Mouse (Mus musculus) thymus, postnatal 36 days (tissue): ENCODE results near the gene Vars.
"Not testable (repeated sequence)": the region's sequence is repeated elsewhere in the genome, so short reads cannot be mapped to it uniquely, and the experiment has no call there.

Experiments
- DNase-seq, 2 experiments: peaks; one replicate each; pipeline ENCODE4 v3.0.0; 2022; ENCODE audit warnings: mixed read lengths in 2 of 2

Gene Vars

GRCm38 (mm10) chr17:35026206-35026605, 25.4 kb downstream of the Vars start:
- no peak for DNase-seq

GRCm38 (mm10) chr17:35027277-35028068, 26.7 kb downstream of the Vars start, which contains the start of gene Sapcd1:
Sapcd1 (minus strand) TSS chr17:35028016.
- no peak for DNase-seq

- DNase-seq: no peak
Observed at GRCm38 (mm10) chr17:35028315-35028714, 27.5 kb downstream of the Vars start.

- peak; percentile 42 to 64 for DNase-seq
Observed at GRCm38 (mm10) chr17:35029691-35030532, 29.1 kb downstream of the Vars start.

GRCm38 (mm10) chr17:35031272-35031671, 30.5 kb downstream of the Vars start:
- no peak for DNase-seq

- DNase-seq: no peak
Observed at GRCm38 (mm10) chr17:35031880-35032279, 31.1 kb downstream of the Vars start.

GRCm38 (mm10) chr17:35032323-35032870, 31.6 kb downstream of the Vars start:
- no peak for DNase-seq

GRCm38 (mm10) chr17:35033703-35034102, 32.9 kb downstream of the Vars start:
- DNase-seq: not testable (repeated sequence)

- DNase-seq: no peak
Observed at GRCm38 (mm10) chr17:35034896-35035295, 34.1 kb downstream of the Vars start.

- no peak for DNase-seq
Observed at GRCm38 (mm10) chr17:35039121-35039873, 38.5 kb downstream of the Vars start.

GRCm38 (mm10) chr17:35043794-35044193, 43.0 kb downstream of the Vars start:
- no peak for DNase-seq

GRCm38 (mm10) chr17:35044904-35045806, 44.4 kb downstream of the Vars start:
- no peak for DNase-seq

- DNase-seq: no peak
Observed at GRCm38 (mm10) chr17:35045807-35046680, 45.3 kb downstream of the Vars start.

- DNase-seq: peak; percentile 97 to 98
Observed at GRCm38 (mm10) chr17:35046681-35047455, 46.1 kb downstream of the Vars start, which contains the start of gene Msh5. Msh5 (minus strand) TSS chr17:35046745.

GRCm38 (mm10) chr17:35047688-35048087, 46.9 kb downstream of the Vars start:
- no peak for DNase-seq

- DNase-seq: peak; percentile 30 to 55
Observed at GRCm38 (mm10) chr17:35048149-35048931, 47.6 kb downstream of the Vars start.

- DNase-seq: no peak
Observed at GRCm38 (mm10) chr17:35048932-35049440, 48.2 kb downstream of the Vars start.

GRCm38 (mm10) chr17:35049561-35050016, 48.8 kb downstream of the Vars start, which contains the start of gene Clic1:
Clic1 (plus strand) TSS chr17:35049966.
- DNase-seq: peak; percentile 67 to 78
